Mouse (Mus musculus) forebrain, embryonic 14.5 days (tissue): ENCODE results near the gene Defb29. TPM values are rescaled to one million over a fixed set of nuclear protein-coding genes. Genes with fewer than 3 reads are reported as not detected.

ENCODE experiments used
- ATAC-seq: fragments of 200-750 bp; cut with Nextera tagmentation; 2 replicates; pipeline ENCODE4 v1.8.0; 2017; ENCODE audit warnings: mild to moderate bottlenecking, moderate library complexity
- DNase-seq: peaks from one replicate; pipeline ENCODE4 v3.0.0-alpha.2; 2015; ENCODE audit warnings: low spot score
- H3K27ac ChIP-seq: fragments of 300-500 bp; sonication (generic); 2 replicates; pipeline ENCODE4 v1.5.1; 2014; ENCODE audit warnings: low read depth, mild to moderate bottlenecking, control low read depth, low read length, moderate library complexity
- H3K27me3 ChIP-seq: fragments of 300-500 bp; sonication (generic); replicated peaks from 2 replicates; pipeline ENCODE4 v1.6.1; 2014; ENCODE audit warnings: low read length, control low read depth, mixed read lengths; ENCODE audit not compliant: control insufficient read depth, insufficient read depth
- H3K36me3 ChIP-seq: fragments of 300-500 bp; sonication (generic); 2 replicates; pipeline ENCODE4 v1.6.1; 2014; ENCODE audit warnings: low read length, control low read depth; ENCODE audit not compliant: control insufficient read depth, insufficient read depth
- H3K4me1 ChIP-seq: fragments of 300-500 bp; sonication (generic); 2 replicates; pipeline ENCODE4 v1.6.1; 2014; ENCODE audit warnings: antibody characterized with exemption, low read length, control low read depth; ENCODE audit not compliant: control insufficient read depth, insufficient read depth
- H3K4me2 ChIP-seq: fragments of 300-500 bp; sonication (generic); 2 replicates; pipeline ENCODE4 v1.6.1; 2014; ENCODE audit warnings: mild to moderate bottlenecking, control low read depth, low read length
- H3K4me3 ChIP-seq: fragments of 300-500 bp; sonication (generic); 2 replicates; pipeline ENCODE4 v1.5.1; 2014; ENCODE audit warnings: low read depth, low read length, control low read depth
- H3K9ac ChIP-seq: fragments of 300-500 bp; sonication (generic); 2 replicates; pipeline ENCODE4 v1.6.1; 2014; ENCODE audit warnings: mild to moderate bottlenecking, low read length, control low read depth, moderate library complexity
- H3K9me3 ChIP-seq: fragments of 300-500 bp; sonication (generic); replicated peaks from 2 replicates; pipeline ENCODE4 v1.6.1; 2016; ENCODE audit warnings: low read length, control low read depth, mixed read lengths; ENCODE audit not compliant: control insufficient read depth
- polyA plus RNA-seq: library from polyadenylated mRNA; unstranded; fragments of >200 nt; fragmentation: Nextera tagmentation; extraction: Ambion mirVana; gene quantifications from 2 replicates; pipeline ENCODE4 v1.2.1, GENCODE M21; 2014

Gene Defb29
- polyA plus RNA-seq, 1 experiment from 2014 or later, result not detected

DNA sequence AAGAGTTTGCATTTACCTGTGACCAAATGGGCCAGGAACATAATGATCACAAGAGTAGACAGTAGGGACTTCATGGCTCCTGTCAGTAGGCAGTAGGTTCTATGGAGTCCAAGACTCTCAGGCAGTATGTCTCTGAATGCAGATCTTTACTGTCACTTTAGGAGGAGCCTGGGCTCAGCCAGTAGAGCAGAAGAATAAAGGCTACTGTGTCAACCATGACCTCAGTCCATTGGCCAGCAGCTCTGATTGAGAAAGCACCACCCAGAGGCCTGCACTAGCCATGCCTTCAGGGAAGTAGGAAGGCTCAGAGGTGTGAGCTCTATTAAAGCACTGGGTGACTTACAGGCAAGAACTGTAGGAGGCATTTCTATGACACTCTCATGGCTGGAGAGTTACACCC is 49.9 kb downstream of the Defb29 start, which contains the start of gene Defb22:
Defb22 (minus strand) TSS at position 101 of the 400 bp plus-strand sequence.
- Histone ChIP-seq H3K27me3 (no peaks in the 10 kb centered on the region), H3K4me1 (no peaks in the 10 kb centered on the region), H3K4me3 (no peak within 1 kb of the TSS), H3K9me3 (no peaks in the 10 kb centered on the region), H3K9ac (no peak within 1 kb of the TSS), H3K36me3 (no peaks in the 10 kb centered on the region), H3K4me2 (no peak within 1 kb of the TSS), H3K27ac (no peak within 1 kb of the TSS)
- ATAC-seq (no peak), DNase-seq (no peak)

Other genes starting within 250 kb of the Defb29 start
- gene Tbc1d20, start 246.3 kb downstream of the Defb29 start, polyA plus RNA-seq, result 18.4 and 20.2 TPM in 2 replicates
- gene Rbck1, start 207.4 kb downstream of the Defb29 start, polyA plus RNA-seq, result 80.7 and 97.1 TPM in 2 replicates
- 0.24 and 0.79 TPM in 2 replicates for gene Trib3, start 196.1 kb downstream of the Defb29 start, polyA plus RNA-seq
- 18.9 and 21.8 TPM in 2 replicates for gene Nrsn2, start 163.5 kb downstream of the Defb29 start, polyA plus RNA-seq
- gene Sox12, start 142.0 kb downstream of the Defb29 start, polyA plus RNA-seq, result 18.2 and 21.8 TPM in 2 replicates
- 17.3 and 18.2 TPM in 2 replicates for gene Zcchc3, start 125.1 kb downstream of the Defb29 start, polyA plus RNA-seq
- 2.3 and 2.8 TPM in 2 replicates for gene 6820408C15Rik, start 124.5 kb downstream of the Defb29 start, polyA plus RNA-seq
- gene Defb23, start 75.5 kb downstream of the Defb29 start, polyA plus RNA-seq, result not detected in 2 replicates
- not detected in 2 replicates for gene Defb20, start 63.0 kb downstream of the Defb29 start, polyA plus RNA-seq
- not detected in 2 replicates for gene Defb22, start 50.0 kb downstream of the Defb29 start, polyA plus RNA-seq
- gene Defb26, start 28.4 kb downstream of the Defb29 start, polyA plus RNA-seq, result not detected in 2 replicates
- not detected in 2 replicates for gene Defb28, start 21.8 kb downstream of the Defb29 start, polyA plus RNA-seq
- not detected in 2 replicates for gene Gm17416, start 29.2 kb upstream of the Defb29 start, polyA plus RNA-seq
- not detected in 2 replicates for gene Defb21, start 32.6 kb upstream of the Defb29 start, polyA plus RNA-seq
- not detected in 2 replicates for gene Defb19, start 40.2 kb upstream of the Defb29 start, polyA plus RNA-seq
- not detected in 2 replicates for gene Defb45, start 59.3 kb upstream of the Defb29 start, polyA plus RNA-seq
- not detected in 2 replicates for gene Defb36, start 64.2 kb upstream of the Defb29 start, polyA plus RNA-seq
- not detected in 2 replicates for gene Defb25, start 83.0 kb upstream of the Defb29 start, polyA plus RNA-seq
- gene Rem1, start 86.9 kb upstream of the Defb29 start, polyA plus RNA-seq, result 0.34 and 0.53 TPM in 2 replicates
- gene H13, start 129.4 kb upstream of the Defb29 start, polyA plus RNA-seq, result 136 and 161 TPM in 2 replicates
- 35.8 and 42.6 TPM in 2 replicates for gene Mcts2, start 146.9 kb upstream of the Defb29 start, polyA plus RNA-seq
- gene Id1, start 196.2 kb upstream of the Defb29 start, polyA plus RNA-seq, result 29.2 and 32.8 TPM in 2 replicates
- gene Cox4i2, start 214.1 kb upstream of the Defb29 start, polyA plus RNA-seq, result 4.5 and 5.9 TPM in 2 replicates